Mouse (Mus musculus) CD8-positive naive resting alpha-beta T cell, adult 2 months (primary cell): ENCODE data around the gene Adssl1.
A peak's percentile ranks its signal among the peaks of the same experiment; 100 is the strongest.

ENCODE experiments used
- DNase-seq, 2 experiments: peaks; one replicate each; pipeline ENCODE4 v3.0.0; 2022; ENCODE audit warnings: low read depth in 2 of 2, low spot score in 2 of 2

Adssl1 gene

GRCm38 (mm10) chr12:112619686-112620353 is at the start of gene Adssl1:
Gene Adssl1, plus strand, starts transcription at chr12:112620045.
- DNase-seq, result peak in 1 of 2 experiments; percentile 19

- DNase-seq, result no peak
These were observed 49.7 kb upstream of the Adssl1 start for GRCm38 (mm10) chr12:112570160-112570559.

- DNase-seq, result no peak
These were observed 48.8 kb upstream of the Adssl1 start for GRCm38 (mm10) chr12:112571064-112571463.

GRCm38 (mm10) chr12:112575274-112575986 is 44.4 kb upstream of the Adssl1 start:
- no peak for DNase-seq

- DNase-seq, result no peak
These were observed 43.5 kb upstream of the Adssl1 start for GRCm38 (mm10) chr12:112576341-112576740.

GRCm38 (mm10) chr12:112576749-112577148 is 43.1 kb upstream of the Adssl1 start:
- no peak for DNase-seq

GRCm38 (mm10) chr12:112578296-112579090 is 41.4 kb upstream of the Adssl1 start:
- no peak for DNase-seq

- DNase-seq, result no peak
These were observed 40.4 kb upstream of the Adssl1 start for GRCm38 (mm10) chr12:112579430-112579829.

GRCm38 (mm10) chr12:112579926-112580325 is 39.9 kb upstream of the Adssl1 start:
- DNase-seq, result no peak

GRCm38 (mm10) chr12:112581113-112581512 is 38.7 kb upstream of the Adssl1 start:
- no peak for DNase-seq

- no peak for DNase-seq
These were observed 34.9 kb upstream of the Adssl1 start for GRCm38 (mm10) chr12:112584954-112585353.

GRCm38 (mm10) chr12:112585924-112586538 is 33.8 kb upstream of the Adssl1 start:
- DNase-seq, result no peak

GRCm38 (mm10) chr12:112587125-112588124 is 32.4 kb upstream of the Adssl1 start:
- DNase-seq, result peak; percentile 55 to 59

GRCm38 (mm10) chr12:112588426-112589256 is 31.2 kb upstream of the Adssl1 start, which contains the start of gene Inf2:
Gene Inf2, plus strand, starts transcription at chr12:112588784.
- DNase-seq, result peak; percentile 61 to 71

- no peak for DNase-seq
These were observed 30.2 kb upstream of the Adssl1 start for GRCm38 (mm10) chr12:112589491-112590191.

GRCm38 (mm10) chr12:112590566-112591239 is 29.1 kb upstream of the Adssl1 start:
- no peak for DNase-seq

GRCm38 (mm10) chr12:112591240-112591639 is 28.6 kb upstream of the Adssl1 start:
- no peak for DNase-seq

GRCm38 (mm10) chr12:112591730-112592129 is 28.1 kb upstream of the Adssl1 start:
- no peak for DNase-seq
